In the genomic region with DNA sequence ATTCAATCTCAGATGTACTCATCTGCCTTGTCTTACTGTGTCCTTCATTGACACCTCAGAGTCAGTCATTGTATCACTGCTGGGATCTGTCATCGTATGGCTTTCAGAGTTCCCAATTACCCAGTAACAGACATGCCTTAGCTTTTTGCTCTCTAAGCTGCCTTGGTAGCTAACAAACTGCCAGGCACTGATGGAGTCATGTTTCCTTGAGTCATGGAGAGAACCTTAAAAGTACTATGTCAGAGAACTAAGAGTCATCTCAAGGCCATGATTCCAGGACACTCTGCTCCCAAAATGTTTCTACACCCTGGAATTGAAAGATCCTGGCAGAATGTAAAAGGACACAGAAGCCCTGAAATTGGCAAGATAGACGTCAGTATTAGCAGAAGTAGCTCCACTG, we compare ENCODE assay signal across 23 mouse cellular contexts. TPM values are rescaled to one million over a fixed set of nuclear protein-coding genes. Genes with fewer than 3 reads are reported as not detected.
"Had no signal": no experiment of that assay in that cellular context is flagged by ENCODE, and none has a peak within 500 bp of the region (broad histone marks: within the 10 kb centered on the region; RNA-seq: fewer than 3 reads in every experiment).

No protein-coding gene starts in this region.

- DNase-seq: gastrocnemius, adult 2 months; gastrocnemius, postnatal 10 days; gastrocnemius, postnatal 25 days; heart, adult 2 months; heart, postnatal 10 days; heart, postnatal 4 days; kidney, adult 18-20 months; kidney, adult 8-10 months; kidney, postnatal 10 days; kidney, postnatal 25 days; kidney, postnatal 4 days; left cerebral cortex, postnatal 4 days had no signal

RNA-seq across cellular contexts. Expression of a gene that starts 37.5 kb away (rescaled TPM):
- total RNA-seq: gastrocnemius, adult 2 months; gastrocnemius, postnatal 10 days; gastrocnemius, postnatal 25 days; gastrocnemius, postnatal 4 days; granulocyte monocyte progenitor cell, adult 5-6 weeks; heart, adult 2 months; heart, postnatal 10 days; heart, postnatal 25 days; layer of hippocampus, adult 2 months; liver, adult 2 months had no signal
- polyA plus RNA-seq: inflammation-experienced regulatory T-cells, adult 6 months; kidney, embryonic 14.5 days; limb, embryonic 15.5 days; liver, adult 2 months; liver, embryonic 12.5 days; liver, embryonic 14.5 days; liver, embryonic 16.5 days had no signal
